Mouse (Mus musculus) lung, postnatal 0 days (tissue): Measurements from ENCODE around the gene Ddx47.

Experiments
- CTCF ChIP-seq: IDR thresholded peaks from 2 replicates; pipeline ENCODE4 v1.5.1; 2016; ENCODE audit warnings: antibody characterized with exemption, mild to moderate bottlenecking
- EP300 ChIP-seq: IDR thresholded peaks from 2 replicates; pipeline ENCODE4 v1.6.1; 2016; ENCODE audit warnings: antibody characterized with exemption, mild to moderate bottlenecking, control low read depth

DNA sequence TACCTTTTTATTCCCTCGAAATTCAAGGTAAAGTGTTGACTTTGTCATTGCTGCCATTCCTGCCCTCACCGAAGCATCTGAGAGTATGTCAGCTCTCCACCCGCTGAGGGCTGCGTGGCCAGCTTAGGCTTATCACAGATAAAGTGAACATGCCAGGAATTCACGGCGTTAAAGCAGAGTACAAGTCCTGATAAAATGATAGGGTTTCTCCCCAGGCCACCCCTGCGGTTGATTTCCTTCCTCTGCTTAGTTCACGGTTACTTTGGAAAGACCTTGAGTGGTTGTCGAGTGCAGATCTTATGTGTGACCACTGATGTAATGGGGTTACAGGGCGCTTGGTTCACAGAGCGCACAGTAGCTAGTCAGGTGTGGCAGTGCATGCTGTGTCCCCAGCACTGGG lies 5.8 kb downstream of the Ddx47 start:
- TF ChIP-seq CTCF (no peak), EP300 (peak; percentile 100)
